14 mouse cellular contexts compared by ENCODE assay signal in the genomic region with DNA sequence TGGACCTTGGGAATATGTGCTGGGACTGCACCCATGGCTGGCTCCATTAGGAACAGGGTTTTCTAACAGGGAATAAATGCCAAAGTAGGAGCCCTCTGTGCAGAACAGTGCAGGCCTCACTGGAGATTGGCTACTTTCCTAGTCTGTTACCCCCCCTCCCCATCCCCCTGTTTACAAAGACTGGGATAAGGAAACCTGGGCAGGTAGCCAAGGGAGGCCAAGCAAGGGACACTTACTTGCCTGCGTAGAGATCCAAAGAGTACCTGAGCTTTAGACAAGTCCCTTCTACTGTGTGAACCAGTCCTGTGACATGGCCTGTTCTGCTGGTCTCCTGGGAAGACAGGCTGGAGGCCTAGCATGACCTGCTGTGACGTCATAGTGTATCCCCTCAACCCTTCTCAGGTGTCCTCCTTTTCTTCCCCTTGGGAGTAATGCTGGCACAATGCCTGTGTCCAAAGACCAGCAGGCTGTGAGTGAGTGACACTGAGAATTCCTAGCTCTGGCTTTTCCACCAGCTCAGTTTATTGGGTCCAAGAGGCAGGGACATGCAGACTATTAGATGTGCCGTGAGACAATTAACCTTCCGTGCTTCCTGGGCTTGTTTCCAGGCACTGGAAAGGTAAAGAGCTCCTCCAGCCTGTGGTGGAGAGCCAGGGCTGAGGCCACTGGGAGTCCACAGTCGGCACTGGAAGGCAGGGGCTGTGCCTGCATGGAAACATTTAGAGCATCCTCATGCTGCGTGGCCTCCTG. TPM values are rescaled to one million over a fixed set of nuclear protein-coding genes. Genes with fewer than 3 reads are reported as not detected.
DNase-seq lines count a peak whose midpoint lies in the region; ATAC-seq and TF ChIP-seq lines count a peak whose summit lies in the region.
"Had no signal": no experiment of that assay in that cellular context is flagged by ENCODE, and none has a peak within 500 bp of the region (broad histone marks: within the 10 kb centered on the region; RNA-seq: fewer than 3 reads in every experiment).

No protein-coding gene starts in this region.

- H3K4me3 ChIP-seq in hindbrain, embryonic 14.5 days (replicated peaks; ENCODE audit: low read length), result no peak overlapping the region
- H3K4me3 ChIP-seq in hindbrain, embryonic 11.5 days (ENCODE audit: low read depth, low read length), result no peak overlapping the region
- H3K4me3 ChIP-seq in midbrain, postnatal 0 days (ENCODE audit: low read depth, low read length), result no peak overlapping the region
- no peak overlapping the region for H3K4me3 ChIP-seq in midbrain, embryonic 13.5 days (replicated peaks)
- no peak overlapping the region for H3K4me3 ChIP-seq in intestine, postnatal 0 days (ENCODE audit: low read depth, low read length)
- no peak overlapping the region for H3K4me3 ChIP-seq in stomach, embryonic 15.5 days (replicated peaks)
- H3K4me3 ChIP-seq: neural tube, embryonic 13.5 days had no signal

- H3K27me3 ChIP-seq in hindbrain, embryonic 14.5 days (ENCODE audit: control insufficient read depth, insufficient read depth, low read length), result no peaks in the 10 kb centered on the region
- no peaks in the 10 kb centered on the region for H3K27me3 ChIP-seq in hindbrain, embryonic 11.5 days (ENCODE audit: control insufficient read depth, insufficient read depth, low read length)
- no peaks in the 10 kb centered on the region for H3K27me3 ChIP-seq in midbrain, postnatal 0 days (ENCODE audit: insufficient read depth, low read length)
- no peaks in the 10 kb centered on the region for H3K27me3 ChIP-seq in midbrain, embryonic 13.5 days
- H3K27me3 ChIP-seq in intestine, postnatal 0 days (replicated peaks; ENCODE audit: control insufficient read depth, insufficient read depth, low read length), result no peaks in the 10 kb centered on the region
- H3K27me3 ChIP-seq in stomach, embryonic 15.5 days (replicated peaks), result no peaks in the 10 kb centered on the region
- H3K27me3 ChIP-seq: neural tube, embryonic 13.5 days had no signal

- ATAC-seq in hindbrain, embryonic 14.5 days (ENCODE audit: low FRiP score), result no peak
- ATAC-seq in hindbrain, embryonic 11.5 days (ENCODE audit: low FRiP score), result no peak
- no peak for ATAC-seq in midbrain, postnatal 0 days (ENCODE audit: low FRiP score)
- ATAC-seq in midbrain, embryonic 13.5 days, result no peak
- peak; percentile 77 for ATAC-seq in intestine, postnatal 0 days
- peak; percentile 72; the same call in 1 of the 2 replicates for ATAC-seq in stomach, embryonic 15.5 days (ENCODE audit: insufficient read depth, low FRiP score, low read depth)
- no peak for ATAC-seq in cerebellum, adult (ENCODE audit: insufficient number of reproducible peaks, low FRiP score, low TSS enrichment)

- no peak overlapping the region for H3K9ac ChIP-seq in hindbrain, embryonic 14.5 days
- H3K9ac ChIP-seq in hindbrain, embryonic 11.5 days (ENCODE audit: low read depth, low read length), result no peak overlapping the region
- no peak overlapping the region for H3K9ac ChIP-seq in midbrain, postnatal 0 days (replicated peaks; ENCODE audit: low read length, poor library complexity, severe bottlenecking)
- no peak overlapping the region for H3K9ac ChIP-seq in midbrain, embryonic 13.5 days (replicated peaks)
- no peak overlapping the region for H3K9ac ChIP-seq in intestine, postnatal 0 days (ENCODE audit: low read depth, low read length)
- H3K9ac ChIP-seq in stomach, embryonic 15.5 days, result no peak overlapping the region
- H3K9ac ChIP-seq: neural tube, embryonic 13.5 days had no signal

- no peak for TF ChIP-seq CTCF in midbrain, postnatal 0 days (IDR thresholded peaks at IDR 0.05)
- TF ChIP-seq CTCF in intestine, postnatal 0 days (IDR thresholded peaks at IDR 0.05; ENCODE audit: low read depth), result no peak

- H3K27ac ChIP-seq in hindbrain, embryonic 14.5 days, result no peak overlapping the region
- H3K27ac ChIP-seq in hindbrain, embryonic 11.5 days (ENCODE audit: low read depth, low read length), result no peak overlapping the region
- no peak overlapping the region for H3K27ac ChIP-seq in midbrain, postnatal 0 days (ENCODE audit: low read depth, low read length)
- no peak overlapping the region for H3K27ac ChIP-seq in midbrain, embryonic 13.5 days
- H3K27ac ChIP-seq in intestine, postnatal 0 days (ENCODE audit: low read depth, low read length), result no peak overlapping the region
- no peak overlapping the region for H3K27ac ChIP-seq in stomach, embryonic 15.5 days
- H3K27ac ChIP-seq: neural tube, embryonic 13.5 days had no signal

- no peaks in the 10 kb centered on the region for H3K36me3 ChIP-seq in hindbrain, embryonic 14.5 days (replicated peaks; ENCODE audit: control insufficient read depth, insufficient read depth)
- H3K36me3 ChIP-seq in hindbrain, embryonic 11.5 days (ENCODE audit: control insufficient read depth, insufficient read depth, low read length), result no peaks in the 10 kb centered on the region
- H3K36me3 ChIP-seq in midbrain, postnatal 0 days (ENCODE audit: insufficient read depth, low read length), result no peaks in the 10 kb centered on the region
- no peaks in the 10 kb centered on the region for H3K36me3 ChIP-seq in midbrain, embryonic 13.5 days
- H3K36me3 ChIP-seq in intestine, postnatal 0 days (ENCODE audit: control insufficient read depth, insufficient read depth), result no peaks in the 10 kb centered on the region
- no peaks in the 10 kb centered on the region for H3K36me3 ChIP-seq in stomach, embryonic 15.5 days
- H3K36me3 ChIP-seq: neural tube, embryonic 13.5 days had no signal

- no peaks in the 10 kb centered on the region for H3K9me3 ChIP-seq in hindbrain, embryonic 14.5 days (ENCODE audit: control insufficient read depth, low read length)
- H3K9me3 ChIP-seq in hindbrain, embryonic 11.5 days (ENCODE audit: control insufficient read depth, low read length), result no peaks in the 10 kb centered on the region
- H3K9me3 ChIP-seq in midbrain, postnatal 0 days (ENCODE audit: low read length), result no peaks in the 10 kb centered on the region
- no peaks in the 10 kb centered on the region for H3K9me3 ChIP-seq in midbrain, embryonic 13.5 days
- no peaks in the 10 kb centered on the region for H3K9me3 ChIP-seq in intestine, postnatal 0 days (ENCODE audit: control insufficient read depth)
- H3K9me3 ChIP-seq in stomach, embryonic 15.5 days, result no peaks in the 10 kb centered on the region
- H3K9me3 ChIP-seq: neural tube, embryonic 13.5 days had no signal

- no peaks in the 10 kb centered on the region for H3K4me1 ChIP-seq in hindbrain, embryonic 14.5 days (replicated peaks; ENCODE audit: control insufficient read depth, insufficient read depth, low read length)
- H3K4me1 ChIP-seq in hindbrain, embryonic 11.5 days (replicated peaks; ENCODE audit: control insufficient read depth, insufficient read depth, low read length), result no peaks in the 10 kb centered on the region
- no peaks in the 10 kb centered on the region for H3K4me1 ChIP-seq in midbrain, postnatal 0 days (ENCODE audit: insufficient read depth, low read length)
- no peaks in the 10 kb centered on the region for H3K4me1 ChIP-seq in midbrain, embryonic 13.5 days (replicated peaks)
- H3K4me1 ChIP-seq in intestine, postnatal 0 days (replicated peaks; ENCODE audit: control insufficient read depth, insufficient read depth, low read length), result no peaks in the 10 kb centered on the region
- H3K4me1 ChIP-seq in stomach, embryonic 15.5 days, result peaks cover 8% of the 10 kb centered on the region
- H3K4me1 ChIP-seq: neural tube, embryonic 13.5 days had no signal

- 81% methylated on average over 6 of the region's 6 CpGs for WGBS in hindbrain, embryonic 14.5 days
- WGBS in hindbrain, embryonic 11.5 days, result 84% methylated on average over 6 of the region's 6 CpGs
- 74% methylated on average over 6 of the region's 6 CpGs for WGBS in midbrain, postnatal 0 days
- 83% methylated on average over 6 of the region's 6 CpGs for WGBS in midbrain, embryonic 13.5 days
- WGBS in intestine, postnatal 0 days, result 46% methylated on average over 6 of the region's 6 CpGs
- 63% methylated on average over 6 of the region's 6 CpGs for WGBS in stomach, embryonic 15.5 days

- peak; percentile 36 for DNase-seq in hindbrain, embryonic 14.5 days (ENCODE audit: low spot score)
- DNase-seq in hindbrain, embryonic 11.5 days (ENCODE audit: low spot score), result no peak
- peak; percentile 15 for DNase-seq in midbrain, postnatal 0 days (ENCODE audit: low spot score)
- DNase-seq in B cell, adult 2 months, result no peak
- DNase-seq: adrenal gland, postnatal 36 days; cerebellum, adult 8-10 months; left cerebral cortex, postnatal 4 days; thymus, adult 18-20 months had no signal

- no peak overlapping the region for H3K4me2 ChIP-seq in hindbrain, embryonic 14.5 days (replicated peaks)
- H3K4me2 ChIP-seq in hindbrain, embryonic 11.5 days (replicated peaks; ENCODE audit: low read depth, low read length), result no peak overlapping the region
- H3K4me2 ChIP-seq in midbrain, postnatal 0 days (ENCODE audit: low read depth, low read length, poor library complexity, severe bottlenecking), result no peak overlapping the region
- H3K4me2 ChIP-seq in midbrain, embryonic 13.5 days (replicated peaks), result no peak overlapping the region
- no peak overlapping the region for H3K4me2 ChIP-seq in intestine, postnatal 0 days (replicated peaks; ENCODE audit: low read depth)
- H3K4me2 ChIP-seq in stomach, embryonic 15.5 days, result no peak overlapping the region
- H3K4me2 ChIP-seq: neural tube, embryonic 13.5 days had no signal

RNA-seq across cellular contexts. Expression of gene Sptlc1, which starts 37.5 kb away (rescaled TPM):
- 28.4 and 29.3 TPM in 2 replicates for polyA plus RNA-seq in hindbrain, embryonic 14.5 days (2014; fragmentation: Nextera tagmentation; extraction: Ambion mirVana)
- polyA plus RNA-seq in hindbrain, embryonic 11.5 days (2014; fragmentation: Nextera tagmentation; extraction: Ambion mirVana), result 37.8 and 38.6 TPM in 2 replicates
- 29.8 and 31.1 TPM in 2 replicates for total RNA-seq in midbrain, postnatal 0 days (2014; rRNA removed)
- 21.7 and 23.6 TPM in 2 replicates for polyA plus RNA-seq in midbrain, postnatal 0 days (2015; fragmentation: Nextera tagmentation; extraction: Ambion mirVana)
- 27.4 and 28.7 TPM in 2 replicates for polyA plus RNA-seq in midbrain, embryonic 13.5 days (2015; fragmentation: Nextera tagmentation; extraction: Ambion mirVana)
- polyA plus RNA-seq in intestine, postnatal 0 days (2015; fragmentation: Nextera tagmentation; extraction: Ambion mirVana), result 27.1 and 27.2 TPM in 2 replicates
- 37.2 and 37.3 TPM in 2 replicates for polyA plus RNA-seq in stomach, embryonic 15.5 days (2015; fragmentation: Nextera tagmentation; extraction: Ambion mirVana)

RNA-seq across cellular contexts. Expression of gene Msx2, which starts 58.2 kb away (rescaled TPM):
- polyA plus RNA-seq in hindbrain, embryonic 14.5 days (2014; fragmentation: Nextera tagmentation; extraction: Ambion mirVana), result 1.9 and 2.9 TPM in 2 replicates
- 58.3 and 66.3 TPM in 2 replicates for polyA plus RNA-seq in hindbrain, embryonic 11.5 days (2014; fragmentation: Nextera tagmentation; extraction: Ambion mirVana)
- 0.71 and 2.2 TPM in 2 replicates for total RNA-seq in midbrain, postnatal 0 days (2014; rRNA removed)
- polyA plus RNA-seq in midbrain, postnatal 0 days (2015; fragmentation: Nextera tagmentation; extraction: Ambion mirVana), result 0.23 and 0.39 TPM in 2 replicates
- polyA plus RNA-seq in midbrain, embryonic 13.5 days (2015; fragmentation: Nextera tagmentation; extraction: Ambion mirVana), result 1.6 TPM in 2 replicates
- polyA plus RNA-seq in intestine, postnatal 0 days (2015; fragmentation: Nextera tagmentation; extraction: Ambion mirVana), result not detected in 2 replicates
- polyA plus RNA-seq in stomach, embryonic 15.5 days (2015; fragmentation: Nextera tagmentation; extraction: Ambion mirVana), result 1.7 TPM in 2 replicates
- total RNA-seq: gastrocnemius, adult 8-10 months had no signal

Comparison
In these comparisons a context has a peak if more than half of its experiments do, and no peak if none do; other contexts are left out.
1. DNase-seq: peak in hindbrain, embryonic 14.5 days (single experiment) and midbrain, postnatal 0 days (single experiment); none in hindbrain, embryonic 11.5 days (single experiment) and B cell, adult 2 months (0 of 2).
2. RNA of gene Msx2, which starts 58.2 kb away (polyA plus RNA-seq): 58.3 to 66.3 TPM in hindbrain, embryonic 11.5 days; 1.9 to 2.9 TPM in hindbrain, embryonic 14.5 days, 1.7 TPM in stomach, embryonic 15.5 days, 1.6 TPM in midbrain, embryonic 13.5 days, 0.23 to 0.39 TPM in midbrain, postnatal 0 days and not detected in intestine, postnatal 0 days; every median in the first group is over 10 times any median in the second.
3. ATAC-seq: peak in intestine, postnatal 0 days (single experiment) and stomach, embryonic 15.5 days (single experiment); none in hindbrain, embryonic 14.5 days (single experiment), hindbrain, embryonic 11.5 days (single experiment), midbrain, postnatal 0 days (single experiment), midbrain, embryonic 13.5 days (single experiment) and cerebellum, adult (single experiment).